Mouse (Mus musculus) liver, postnatal 0 days (tissue): Measurements from ENCODE around the gene Plcb4.

ENCODE experiments used
- CTCF ChIP-seq: sonication (generic); IDR thresholded peaks from 2 replicates; pipeline ENCODE4 v1.5.1; 2016; ENCODE audit warnings: antibody characterized with exemption, low read depth
- EP300 ChIP-seq: IDR thresholded peaks from 2 replicates; pipeline ENCODE4 v1.6.1; 2016; ENCODE audit warnings: antibody characterized with exemption, low read depth, mild to moderate bottlenecking

GRCm38 (mm10) chr2:135966871-135967557 is 308.2 kb downstream of the Plcb4 start:
- TF ChIP-seq EP300 (no peak), CTCF (peak; percentile 90)
